In genomic region chr3:98015205-98016171, GRCm38 (mm10) we compare ENCODE assay signal across 9 mouse cellular contexts. TPM values are rescaled to one million over a fixed set of nuclear protein-coding genes. Genes with fewer than 3 reads are reported as not detected.
DNase-seq lines count a peak whose midpoint lies in the region; ATAC-seq and TF ChIP-seq lines count a peak whose summit lies in the region.
"Had no signal": no experiment of that assay in that cellular context is flagged by ENCODE, and none has a peak within 500 bp of the region (broad histone marks: within the 10 kb centered on the region; RNA-seq: fewer than 3 reads in every experiment).

No protein-coding gene starts in this region.

- ATAC-seq in kidney, embryonic 14.5 days (ENCODE audit: low FRiP score, low TSS enrichment), result no peak
- no peak for ATAC-seq in embryonic facial prominence, embryonic 14.5 days (ENCODE audit: low read depth)
- ATAC-seq in hindbrain, postnatal 0 days, result no peak
- ATAC-seq in midbrain, embryonic 16.5 days, result no peak
- ATAC-seq: CD4-positive, CD25-positive, alpha-beta regulatory T cell, adult 4 months had no signal

- H3K9ac ChIP-seq in kidney, embryonic 14.5 days (ENCODE audit: low read depth, low read length), result peak overlapping the region; percentile 94; the same call in 1 of the 2 replicates
- peak overlapping the region; percentile 90 for H3K9ac ChIP-seq in embryonic facial prominence, embryonic 14.5 days (ENCODE audit: low read depth, low read length)
- H3K9ac ChIP-seq in hindbrain, postnatal 0 days (replicated peaks; ENCODE audit: low read length), result no peak overlapping the region
- H3K9ac ChIP-seq in midbrain, embryonic 16.5 days (ENCODE audit: low read depth, low read length), result no peak overlapping the region

- 62% methylated on average over 14 of the region's 14 CpGs for WGBS in kidney, embryonic 14.5 days
- 42% methylated on average over 14 of the region's 14 CpGs for WGBS in embryonic facial prominence, embryonic 14.5 days
- WGBS in hindbrain, postnatal 0 days, result 46% methylated on average over 14 of the region's 14 CpGs
- 61% methylated on average over 14 of the region's 14 CpGs for WGBS in midbrain, embryonic 16.5 days

- H3K9me3 ChIP-seq in kidney, embryonic 14.5 days (ENCODE audit: control insufficient read depth, low read length), result no peaks in the 10 kb centered on the region
- H3K9me3 ChIP-seq in embryonic facial prominence, embryonic 14.5 days (ENCODE audit: control insufficient read depth, low read length), result no peaks in the 10 kb centered on the region
- H3K9me3 ChIP-seq in hindbrain, postnatal 0 days (ENCODE audit: low read length), result no peaks in the 10 kb centered on the region
- H3K9me3 ChIP-seq in midbrain, embryonic 16.5 days (replicated peaks; ENCODE audit: control insufficient read depth, low read length, poor library complexity, severe bottlenecking), result no peaks in the 10 kb centered on the region

- H3K4me3 ChIP-seq in kidney, embryonic 14.5 days (ENCODE audit: low read length), result peak overlapping the region; percentile 76
- H3K4me3 ChIP-seq in embryonic facial prominence, embryonic 14.5 days (ENCODE audit: low read depth, low read length), result peak overlapping the region; percentile 78
- peak overlapping the region; percentile 71 for H3K4me3 ChIP-seq in hindbrain, postnatal 0 days (ENCODE audit: low read length)
- H3K4me3 ChIP-seq in midbrain, embryonic 16.5 days (ENCODE audit: low read depth, low read length), result no peak overlapping the region

- no peak overlapping the region for H3K27ac ChIP-seq in kidney, embryonic 14.5 days (ENCODE audit: low read depth, low read length)
- H3K27ac ChIP-seq in embryonic facial prominence, embryonic 14.5 days (replicated peaks; ENCODE audit: low read depth, low read length), result no peak overlapping the region
- no peak overlapping the region for H3K27ac ChIP-seq in hindbrain, postnatal 0 days
- no peak overlapping the region for H3K27ac ChIP-seq in midbrain, embryonic 16.5 days (ENCODE audit: low read length)

- no peak for DNase-seq in kidney, postnatal 14 days
- DNase-seq in embryonic facial prominence, embryonic 14.5 days (ENCODE audit: low spot score), result peak; percentile 71
- DNase-seq in hindbrain, postnatal 0 days (ENCODE audit: low spot score), result peak; percentile 42
- DNase-seq in frontal cortex, postnatal 25 days (ENCODE audit: low spot score in 2 of 2), result no peak
- no peak for DNase-seq in cerebellum, adult 9-11 months
- no peak for DNase-seq in urinary bladder, postnatal 10 days (ENCODE audit: low spot score)

- H3K4me2 ChIP-seq in kidney, embryonic 14.5 days (replicated peaks; ENCODE audit: low read depth, low read length), result peak overlapping the region; percentile 73
- H3K4me2 ChIP-seq in embryonic facial prominence, embryonic 14.5 days (ENCODE audit: low read depth, low read length), result peak overlapping the region; percentile 73
- H3K4me2 ChIP-seq in hindbrain, postnatal 0 days (ENCODE audit: low read depth, low read length), result peak overlapping the region; percentile 88
- peak overlapping the region; percentile 99 for H3K4me2 ChIP-seq in midbrain, embryonic 16.5 days (ENCODE audit: low read length)

- no peaks in the 10 kb centered on the region for H3K36me3 ChIP-seq in kidney, embryonic 14.5 days (ENCODE audit: control insufficient read depth, insufficient read depth, low read length)
- no peaks in the 10 kb centered on the region for H3K36me3 ChIP-seq in embryonic facial prominence, embryonic 14.5 days (ENCODE audit: control insufficient read depth, insufficient read depth, low read length)
- no peaks in the 10 kb centered on the region for H3K36me3 ChIP-seq in hindbrain, postnatal 0 days (ENCODE audit: insufficient read depth, low read length)
- no peaks in the 10 kb centered on the region for H3K36me3 ChIP-seq in midbrain, embryonic 16.5 days (ENCODE audit: control insufficient read depth, insufficient read depth, low read length)

- no peak for TF ChIP-seq CTCF in hindbrain, postnatal 0 days (IDR thresholded peaks at IDR 0.05; ENCODE audit: low read depth)

- H3K27me3 ChIP-seq in kidney, embryonic 14.5 days (ENCODE audit: control insufficient read depth, insufficient read depth, low read length), result no peaks in the 10 kb centered on the region
- H3K27me3 ChIP-seq in embryonic facial prominence, embryonic 14.5 days (replicated peaks; ENCODE audit: control insufficient read depth, insufficient read depth, low read length), result no peaks in the 10 kb centered on the region
- no peaks in the 10 kb centered on the region for H3K27me3 ChIP-seq in hindbrain, postnatal 0 days (ENCODE audit: insufficient read depth, low read length)
- no peaks in the 10 kb centered on the region; the same call in 1 of the 2 replicates for H3K27me3 ChIP-seq in midbrain, embryonic 16.5 days (ENCODE audit: control insufficient read depth, insufficient read depth, low read depth, low read length)

- peaks cover 57% of the 10 kb centered on the region for H3K4me1 ChIP-seq in kidney, embryonic 14.5 days (ENCODE audit: control insufficient read depth, insufficient read depth, low read length)
- H3K4me1 ChIP-seq in embryonic facial prominence, embryonic 14.5 days (ENCODE audit: control insufficient read depth, insufficient read depth, low read length), result peaks cover 54% of the 10 kb centered on the region
- no peaks in the 10 kb centered on the region; the same call in 1 of the 2 replicates for H3K4me1 ChIP-seq in hindbrain, postnatal 0 days (ENCODE audit: insufficient read depth, low read length)
- peaks cover 9% of the 10 kb centered on the region; the same call in 1 of the 2 replicates for H3K4me1 ChIP-seq in midbrain, embryonic 16.5 days (ENCODE audit: control insufficient read depth, insufficient read depth, low read length)

RNA-seq across cellular contexts. Expression of gene Notch2, which starts 2.2 kb away (rescaled TPM):
- polyA plus RNA-seq in kidney, embryonic 14.5 days (2014; fragmentation: Nextera tagmentation; extraction: Ambion mirVana), result 34.4 and 42.7 TPM in 2 replicates
- polyA plus RNA-seq in embryonic facial prominence, embryonic 14.5 days (2014; fragmentation: Nextera tagmentation; extraction: Ambion mirVana), result 35.6 and 39.3 TPM in 2 replicates
- 37.7 and 44.9 TPM in 2 replicates for total RNA-seq in hindbrain, postnatal 0 days (2014; rRNA removed)
- 9.5 and 9.9 TPM in 2 replicates for polyA plus RNA-seq in hindbrain, postnatal 0 days (2015; fragmentation: Nextera tagmentation; extraction: Ambion mirVana)
- 6.6 and 7.0 TPM in 2 replicates for polyA plus RNA-seq in midbrain, embryonic 16.5 days (2015; fragmentation: Nextera tagmentation; extraction: Ambion mirVana)

Comparison
In these comparisons a context has a peak if more than half of its experiments do, and no peak if none do; other contexts are left out.
1. H3K9ac ChIP-seq: peak in kidney, embryonic 14.5 days (single experiment) and embryonic facial prominence, embryonic 14.5 days (single experiment); none in hindbrain, postnatal 0 days (single experiment) and midbrain, embryonic 16.5 days (single experiment).
2. DNase-seq: peak in embryonic facial prominence, embryonic 14.5 days (single experiment) and hindbrain, postnatal 0 days (single experiment); none in kidney, postnatal 14 days (single experiment), frontal cortex, postnatal 25 days (0 of 2), cerebellum, adult 9-11 months (single experiment) and urinary bladder, postnatal 10 days (single experiment).
3. Peak in every context shown above with its lines, with median percentiles within 50 percentile points of each other: H3K4me2 ChIP-seq.